Mouse (Mus musculus): ENCODE data around the gene Mtx1.
"Not testable (repeated sequence)": the region's sequence is repeated elsewhere in the genome, so short reads cannot be mapped to it uniquely, and the experiment has no call there.

The Mtx1 gene

DNA sequence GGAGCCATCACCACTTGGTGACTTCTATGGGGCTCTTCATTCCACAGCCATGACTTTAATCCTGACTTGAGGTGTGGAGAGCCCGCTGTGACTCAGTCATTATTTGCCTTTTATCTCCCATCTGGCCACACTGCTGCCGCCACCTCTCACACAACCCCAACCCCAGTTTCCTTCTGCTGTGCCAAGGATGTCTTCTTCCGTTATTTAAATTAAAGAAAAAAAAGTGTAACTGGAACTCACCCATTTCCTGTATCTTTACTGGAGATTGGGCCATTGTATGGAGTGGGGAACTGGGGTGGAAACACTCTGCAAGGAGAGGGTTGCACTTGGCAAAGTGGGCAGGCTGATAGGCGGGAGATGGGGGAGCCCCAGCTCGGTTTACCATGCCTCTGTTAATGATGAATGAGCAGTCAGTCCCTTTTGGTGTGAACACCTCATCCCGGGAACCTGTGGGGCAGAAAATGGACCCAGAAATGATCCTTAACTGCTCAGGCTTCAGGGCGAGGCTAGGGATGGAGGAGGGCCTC lies 44.3 kb downstream of the Mtx1 start:
- DNase-seq (ENCODE audit: low spot score): no peak

DNA sequence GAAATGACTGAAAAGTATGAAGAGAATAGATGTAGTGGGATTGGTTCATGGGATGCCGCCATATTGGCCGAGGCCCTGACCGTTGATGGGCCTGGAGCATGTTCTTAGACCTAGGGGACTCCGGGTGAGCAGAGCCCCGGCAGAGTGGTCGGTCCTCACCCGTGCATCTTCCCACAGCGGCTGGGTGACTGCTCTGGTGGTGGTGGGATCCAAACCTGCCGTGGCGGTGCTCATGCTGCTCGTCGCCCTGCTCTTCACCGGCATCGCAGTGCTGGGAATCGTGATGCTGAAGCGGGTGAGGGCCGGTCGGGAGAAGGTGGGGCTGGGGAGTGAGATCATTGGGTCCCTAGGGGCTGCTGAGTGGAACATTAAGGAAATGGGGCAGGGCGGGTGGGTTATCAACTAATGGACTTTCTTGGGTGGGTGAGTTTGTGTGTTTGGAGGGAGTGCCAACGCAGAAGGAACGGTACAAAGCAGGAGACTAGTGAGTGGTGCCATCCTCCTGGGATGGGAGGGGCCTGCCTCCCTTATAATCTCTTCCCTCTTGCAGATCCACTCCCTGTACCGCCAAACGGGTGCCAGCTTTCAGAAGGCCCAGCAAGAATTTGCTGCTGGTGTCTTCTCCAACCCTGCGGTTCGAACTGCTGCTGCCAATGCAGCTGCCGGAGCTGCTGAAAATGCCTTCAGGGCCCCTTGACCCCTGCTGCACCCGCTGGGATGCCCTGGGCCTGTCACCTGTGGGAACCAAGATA lies 45.0 kb downstream of the Mtx1 start:
- DNase-seq (ENCODE audit: low spot score): no peak

DNA sequence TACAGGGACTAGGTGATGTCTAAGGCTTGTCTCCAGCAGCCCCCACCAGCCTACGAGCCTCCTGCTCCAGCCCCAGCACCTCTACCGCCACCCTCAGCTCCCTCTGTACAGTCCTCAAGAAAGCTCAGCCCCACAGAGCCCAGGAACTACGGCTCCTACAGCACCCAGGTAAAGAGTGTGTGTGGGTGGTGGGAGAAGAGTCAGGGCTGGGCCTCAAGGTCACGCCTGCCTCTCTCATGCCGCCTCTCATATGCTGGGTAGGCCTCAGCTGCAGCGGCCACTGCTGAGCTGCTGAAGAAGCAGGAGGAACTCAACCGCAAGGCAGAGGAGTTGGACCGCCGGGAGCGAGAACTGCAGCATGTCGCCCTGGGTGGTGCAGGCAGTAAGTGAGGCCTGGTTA lies 47.8 kb downstream of the Mtx1 start:
- DNase-seq (ENCODE audit: low spot score): no peak

DNA sequence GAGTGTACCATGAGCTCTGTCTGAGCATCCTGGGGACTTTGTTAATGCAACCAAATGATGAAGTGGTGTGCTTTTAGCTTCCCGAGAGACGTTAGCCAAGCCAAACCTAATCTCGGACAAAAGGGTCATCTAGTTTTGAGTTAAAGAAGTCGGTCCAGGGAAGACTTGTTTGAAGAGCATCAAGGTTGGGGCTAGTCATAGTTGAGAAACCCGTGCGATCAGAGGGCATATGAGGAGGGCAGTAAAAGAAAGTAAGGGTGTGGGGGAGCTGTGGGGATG lies 48.8 kb downstream of the Mtx1 start:
- no peak for DNase-seq (ENCODE audit: low spot score)

DNA sequence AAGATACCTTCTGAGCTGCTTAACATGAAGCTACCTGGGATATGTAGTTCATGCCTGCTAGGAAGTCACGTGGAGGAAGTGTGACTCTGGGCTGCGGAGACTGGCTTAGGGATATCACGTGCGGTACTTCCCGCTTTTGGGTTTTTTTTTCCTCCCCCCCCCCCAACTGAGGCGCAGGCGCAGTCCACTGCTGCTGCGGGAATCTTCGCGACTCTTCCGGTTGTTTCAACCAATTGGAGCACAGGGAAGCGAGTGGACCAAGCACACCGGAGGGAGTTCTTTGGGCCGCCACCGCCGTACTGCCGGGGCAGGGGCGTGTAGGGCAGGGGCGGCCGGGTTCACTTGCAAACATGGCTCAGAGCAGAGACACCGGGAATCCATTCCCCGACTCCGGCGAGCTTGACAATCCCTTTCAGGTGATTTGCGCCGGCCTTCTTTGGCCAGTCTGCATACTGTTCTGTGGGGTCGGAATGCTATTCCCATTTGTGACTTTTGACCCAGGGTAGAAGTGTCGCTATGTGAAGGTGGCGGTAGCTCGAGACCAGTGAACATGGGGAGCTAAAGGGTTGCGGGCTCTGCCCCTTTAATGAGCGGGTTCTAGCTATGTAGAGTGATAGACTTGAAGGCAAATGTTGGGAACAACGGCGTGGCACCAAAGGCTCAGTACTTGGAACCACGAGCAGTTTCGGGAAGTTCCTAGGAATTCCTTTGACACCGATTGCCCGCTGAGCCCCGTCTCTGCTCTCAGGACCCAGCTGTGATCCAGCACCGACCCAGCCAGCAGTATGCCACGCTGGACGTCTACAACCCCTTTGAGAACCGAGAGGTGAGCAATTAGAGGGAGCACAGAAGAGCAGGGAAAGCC lies 49.4 kb downstream of the Mtx1 start, which contains the start of gene Scamp3:
Gene Scamp3, plus strand, starts transcription at position 232 of the 865 bp plus-strand sequence.
- DNase-seq (ENCODE audit: low spot score): peak; percentile 86

DNA sequence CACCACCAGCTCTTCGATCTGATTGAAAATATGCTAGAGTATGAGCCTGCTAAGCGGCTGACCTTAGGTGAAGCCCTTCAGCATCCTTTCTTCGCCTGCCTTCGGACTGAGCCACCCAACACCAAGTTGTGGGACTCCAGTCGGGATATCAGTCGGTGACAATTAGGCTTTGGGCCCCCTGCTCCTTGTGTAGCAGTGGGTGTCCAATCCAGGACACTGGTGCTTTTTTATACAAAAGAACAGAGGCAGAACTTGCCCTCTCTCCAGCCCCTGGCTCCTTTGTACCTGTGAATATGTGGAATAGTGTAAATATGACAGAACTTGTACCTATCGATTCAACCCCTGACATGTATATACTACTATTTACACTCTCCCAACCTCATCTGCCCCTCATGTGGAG lies 50.5 kb downstream of the Mtx1 start:
- DNase-seq (ENCODE audit: low spot score): no peak

DNA sequence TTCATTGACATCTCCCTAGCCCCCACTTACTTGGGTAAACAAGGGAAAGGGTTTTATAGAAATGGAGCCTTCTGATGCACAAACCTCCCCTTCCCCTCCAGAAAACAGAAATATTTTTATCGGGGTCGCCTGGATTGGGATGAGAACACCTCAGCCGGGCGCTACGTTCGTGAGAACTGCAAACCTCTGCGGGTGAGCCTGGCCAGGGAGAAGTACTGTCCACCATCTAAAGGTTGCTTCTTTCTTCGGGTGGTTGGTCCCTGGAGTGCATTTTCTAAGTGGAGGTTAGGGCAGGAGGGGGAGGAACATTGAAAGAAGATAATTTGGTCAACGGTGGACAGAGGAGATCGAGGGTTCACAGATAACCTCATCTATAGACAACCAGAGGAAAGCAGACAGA lies 51.3 kb downstream of the Mtx1 start:
- DNase-seq (ENCODE audit: low spot score): no peak

DNA sequence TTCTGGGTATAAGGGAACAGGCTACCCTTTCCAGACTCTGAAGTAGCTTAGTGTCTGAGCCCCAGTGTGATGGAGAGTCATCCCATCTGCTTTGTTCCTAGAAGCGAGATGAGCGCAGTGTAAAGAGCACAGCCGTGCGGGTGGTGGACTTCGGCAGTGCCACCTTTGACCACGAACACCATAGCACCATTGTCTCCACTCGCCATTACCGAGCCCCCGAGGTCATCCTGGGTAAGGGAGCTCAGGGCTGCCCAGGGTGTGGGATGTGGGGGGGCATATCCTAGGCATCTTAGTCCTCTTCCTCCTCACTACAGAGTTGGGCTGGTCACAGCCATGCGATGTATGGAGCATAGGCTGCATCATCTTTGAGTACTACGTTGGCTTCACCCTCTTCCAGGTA lies 52.0 kb downstream of the Mtx1 start:
- no peak for DNase-seq (ENCODE audit: low spot score)

DNA sequence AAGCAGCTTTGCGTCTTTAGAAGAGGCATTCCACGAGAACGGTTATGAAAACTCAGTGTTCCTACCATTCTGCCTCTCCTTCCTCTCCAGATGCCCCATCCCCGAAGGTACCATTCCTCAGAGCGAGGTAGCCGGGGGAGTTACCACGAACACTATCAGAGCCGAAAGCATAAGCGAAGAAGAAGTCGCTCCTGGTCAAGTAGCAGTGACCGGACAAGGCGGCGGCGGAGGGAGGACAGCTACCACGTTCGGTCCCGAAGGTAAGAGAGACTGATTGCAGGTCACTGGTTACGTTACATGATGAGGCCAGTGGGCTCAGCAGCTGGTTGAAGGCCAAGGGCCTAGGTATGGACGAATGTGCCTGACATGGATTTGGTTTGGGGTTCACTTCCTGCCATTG lies 59.9 kb downstream of the Mtx1 start:
- no peak for DNase-seq (ENCODE audit: low spot score)

DNA sequence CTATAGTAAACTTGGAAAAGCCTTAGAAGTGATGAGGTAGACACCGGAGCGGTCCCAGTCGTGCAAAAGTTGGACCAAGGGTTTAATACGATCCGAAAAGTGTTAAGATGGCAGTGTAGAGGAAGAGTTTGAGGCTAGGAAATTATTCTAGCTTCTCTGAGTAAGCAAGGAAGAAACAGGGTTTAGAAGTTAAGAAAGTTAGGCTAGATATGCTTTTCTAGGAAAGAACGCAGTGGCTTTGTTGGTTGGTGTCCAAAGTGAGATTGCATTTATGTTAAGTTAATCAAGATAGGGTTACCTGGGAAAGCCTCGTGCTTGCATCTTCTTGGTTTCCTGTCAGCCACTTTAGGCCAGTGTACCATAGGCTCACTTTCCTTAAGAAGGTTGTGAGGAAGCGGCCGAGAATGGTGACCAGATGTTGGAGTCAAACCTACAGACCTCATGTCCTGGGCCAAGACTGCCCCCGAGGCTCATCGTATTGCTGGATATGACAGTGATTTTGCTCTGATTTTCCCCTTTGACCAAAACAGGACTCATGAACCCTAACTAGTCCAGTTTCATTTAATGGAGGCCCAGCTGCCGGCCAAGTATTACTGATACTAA lies 61.5 kb downstream of the Mtx1 start:
- DNase-seq (ENCODE audit: low spot score): no peak

DNA sequence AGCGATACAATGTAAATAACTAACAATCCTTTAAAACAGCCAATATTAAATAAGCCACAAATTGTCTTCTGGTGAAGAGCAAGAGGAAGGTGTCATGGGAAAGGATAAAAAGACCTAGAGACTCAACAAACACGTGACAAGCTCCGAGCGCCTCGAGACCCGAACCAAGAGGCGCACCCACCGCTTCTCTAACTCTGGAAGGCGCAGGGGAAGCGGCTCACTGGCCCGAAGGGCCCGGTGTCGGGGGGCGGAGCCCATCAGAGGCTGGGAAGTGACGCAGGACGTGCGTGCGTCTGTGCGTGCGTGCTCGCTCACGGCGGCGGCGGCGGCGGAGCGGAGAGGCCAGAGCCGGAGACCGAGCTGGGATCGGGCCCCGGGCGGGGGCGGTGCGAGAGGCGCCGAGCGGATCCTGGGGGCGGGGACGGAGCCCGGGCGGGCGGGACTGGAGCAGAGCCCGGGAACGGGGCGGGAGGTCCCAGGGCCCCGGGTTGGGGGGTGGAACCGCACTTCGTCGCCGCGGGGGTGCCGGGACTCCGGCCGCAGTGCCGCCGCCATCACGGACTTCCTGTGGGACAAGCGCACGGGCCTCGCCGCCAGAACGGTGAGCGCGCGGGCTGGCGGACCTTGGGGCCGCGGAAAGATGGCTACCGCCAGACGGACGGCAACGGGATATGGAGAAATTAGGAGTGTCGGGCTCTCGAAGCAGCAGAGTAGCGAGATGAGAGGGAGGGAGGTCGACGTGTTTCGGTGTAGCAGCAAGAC lies 62.2 kb downstream of the Mtx1 start, which contains the start of gene Clk2:
Gene Clk2, plus strand, starts transcription at position 290 of the 762 bp plus-strand sequence.
- DNase-seq (ENCODE audit: low spot score): peak; percentile 94

DNA sequence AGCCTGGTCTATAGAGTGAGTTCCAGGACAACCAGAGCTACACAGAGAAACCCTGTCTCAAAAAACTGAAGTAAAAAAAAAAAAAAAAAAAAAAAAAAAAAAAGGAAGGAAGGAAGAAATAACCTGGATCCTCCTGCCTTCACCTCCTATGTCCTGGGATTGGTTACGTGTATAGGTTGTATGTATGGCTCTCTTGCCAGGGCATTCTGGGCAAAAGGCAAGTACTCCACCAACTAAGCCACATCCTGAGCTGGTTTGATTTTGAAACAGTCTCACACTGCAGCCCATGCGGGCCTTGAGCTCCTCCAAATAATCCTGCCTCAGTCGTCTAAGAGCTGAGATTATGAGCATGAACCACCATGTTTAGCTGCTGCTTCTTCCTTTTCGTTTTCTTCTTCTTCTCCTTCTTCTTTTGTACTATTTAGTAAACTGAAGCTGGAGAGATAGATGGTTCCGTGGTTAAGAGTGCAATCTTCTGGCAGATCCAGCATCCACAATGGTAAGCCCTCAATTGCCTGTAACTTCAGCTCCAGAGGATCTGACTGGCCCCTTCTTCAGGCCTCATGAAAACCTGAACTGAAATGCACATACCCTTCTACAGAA lies 63.1 kb downstream of the Mtx1 start:
- no peak for DNase-seq (ENCODE audit: low spot score)

DNA sequence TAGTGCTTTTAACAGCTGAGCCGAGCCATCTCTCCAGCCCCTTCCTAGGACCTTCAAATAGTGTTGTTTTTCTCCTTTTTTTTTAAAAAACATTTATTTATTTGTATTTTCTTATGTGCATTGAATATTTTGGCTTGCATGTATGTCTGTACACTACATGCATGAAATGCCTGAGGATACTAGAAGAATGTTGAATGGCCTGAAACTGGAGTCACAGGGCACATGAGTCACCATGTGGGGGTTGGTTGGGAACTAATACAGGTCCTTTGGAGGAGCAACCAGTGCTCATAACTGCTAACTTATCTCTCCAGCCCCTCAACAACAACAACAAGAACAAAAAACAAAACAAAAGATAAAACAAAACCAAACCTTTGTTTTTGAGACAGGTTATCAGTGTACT lies 63.8 kb downstream of the Mtx1 start:
- no peak for DNase-seq (ENCODE audit: low spot score)

DNA sequence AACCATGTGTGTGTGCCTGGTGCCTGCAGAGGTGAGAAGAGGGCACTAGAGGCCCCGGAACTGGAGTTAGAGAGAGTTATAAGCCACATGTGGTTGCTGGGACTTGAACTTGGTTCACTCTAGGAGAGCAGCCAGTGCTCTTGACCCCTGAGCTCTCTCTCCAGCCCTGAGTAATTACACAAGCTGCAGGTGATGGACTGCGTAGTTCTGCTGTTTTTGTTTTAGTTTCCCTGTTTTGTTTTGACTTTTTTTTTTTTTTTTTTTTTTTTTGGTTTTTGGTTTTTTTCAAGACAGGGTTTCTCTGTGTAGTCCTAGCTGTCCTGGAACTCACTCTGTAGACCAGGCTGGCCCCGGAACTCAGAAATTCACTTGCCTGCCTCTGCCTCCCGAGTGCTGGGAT lies 65.1 kb downstream of the Mtx1 start:
- DNase-seq (ENCODE audit: low spot score): no peak

DNA sequence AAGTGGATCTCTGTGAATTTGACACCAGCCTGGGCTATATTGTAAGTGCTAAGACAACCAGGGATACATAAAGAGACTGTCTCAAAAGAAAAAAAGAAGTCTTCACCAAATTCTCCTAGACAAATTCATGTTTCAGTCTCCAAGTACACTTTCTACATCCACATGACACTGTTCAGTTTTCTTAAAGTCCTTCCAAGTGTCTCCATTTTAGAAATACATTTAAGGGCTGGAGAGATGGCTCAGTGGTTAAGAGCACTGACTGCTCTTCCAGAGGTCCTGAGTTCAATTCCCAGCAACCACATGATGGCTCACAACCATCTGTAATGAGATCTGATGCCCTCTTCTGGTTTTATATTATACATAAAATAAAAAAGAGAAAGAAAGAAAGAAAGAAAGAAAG lies 65.7 kb downstream of the Mtx1 start:
- not testable (repeated sequence) for DNase-seq (ENCODE audit: low spot score)

DNA sequence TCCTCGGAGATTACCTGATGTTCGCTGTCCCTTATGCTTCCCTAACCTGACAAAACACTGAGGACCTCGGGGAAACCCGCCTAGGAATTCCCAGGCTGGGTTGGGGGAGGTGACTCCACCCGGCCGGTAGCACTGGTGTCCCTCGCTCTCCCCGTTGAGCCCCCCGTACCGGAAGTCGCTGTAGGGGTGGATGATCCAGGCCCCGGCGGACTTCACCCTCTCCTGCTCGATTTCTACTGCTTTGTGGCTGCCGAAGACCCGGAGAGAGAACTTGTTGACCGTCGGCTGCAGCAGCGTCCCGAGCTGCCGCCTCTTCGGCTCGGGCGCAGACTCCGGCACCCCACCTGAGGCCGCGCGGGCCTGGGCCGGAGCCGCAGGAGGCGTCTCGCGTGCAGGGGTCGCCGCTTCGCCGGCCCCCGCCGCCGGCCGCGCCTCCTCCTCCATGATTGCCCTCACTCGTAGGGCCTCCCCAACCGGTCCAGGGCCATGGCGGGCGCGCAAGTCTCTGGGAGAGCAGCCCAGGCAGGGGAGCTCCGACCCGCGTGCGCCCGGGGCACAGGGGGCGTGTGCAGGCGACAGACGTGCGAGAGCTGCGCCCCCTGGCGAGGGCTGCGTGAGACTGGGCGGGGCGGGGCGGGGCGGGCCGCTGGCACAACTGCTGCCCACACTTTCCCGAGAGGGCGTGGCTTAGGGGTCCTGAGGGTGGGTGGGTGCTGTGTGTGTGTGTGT lies 67.1 kb downstream of the Mtx1 start, which contains the start of gene Hcn3:
Gene Hcn3, minus strand, starts transcription at position 581 of the 729 bp plus-strand sequence.
- DNase-seq (ENCODE audit: low spot score): peak; percentile 83

DNA sequence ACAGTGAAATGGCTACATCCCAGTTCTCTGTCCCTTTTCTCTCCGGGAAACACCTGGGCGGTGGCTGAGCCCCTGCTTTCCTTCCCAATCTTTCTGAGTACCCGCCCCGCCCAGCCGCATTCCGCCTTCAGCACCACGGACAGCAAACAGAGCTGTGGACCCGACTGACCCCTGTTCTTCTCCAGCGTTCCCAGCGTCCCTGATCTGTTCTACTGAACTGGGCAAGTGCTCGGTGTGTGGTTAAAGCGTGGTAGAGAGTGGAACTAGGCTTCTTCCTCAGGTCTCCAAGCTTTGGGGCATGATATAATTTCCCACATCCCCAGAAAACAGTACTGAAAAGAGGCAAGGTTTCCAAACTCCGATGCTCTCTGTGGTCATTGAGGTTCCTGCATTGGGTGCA lies 67.7 kb downstream of the Mtx1 start:
- DNase-seq (ENCODE audit: low spot score): peak; percentile 90

All from testis, postnatal 10 days (tissue).